Mouse (Mus musculus): ENCODE results near the gene Slc34a3. TPM values are rescaled to one million over a fixed set of nuclear protein-coding genes. Genes with fewer than 3 reads are reported as not detected.

Slc34a3 gene
- polyA plus RNA-seq, 2 experiments from 2014 or later, result not detected

GRCm38 (mm10) chr2:25193330-25193770, 40.8 kb downstream of the Slc34a3 start:
- ATAC-seq, result peak; percentile 74

GRCm38 (mm10) chr2:25187841-25188240, 46.3 kb downstream of the Slc34a3 start:
- ATAC-seq, result no peak

- no peak for ATAC-seq
Observed at GRCm38 (mm10) chr2:25186575-25186930, 47.6 kb downstream of the Slc34a3 start.

- ATAC-seq, result peak; percentile 46
Observed at GRCm38 (mm10) chr2:25185625-25186574, 48.3 kb downstream of the Slc34a3 start.

- ATAC-seq, result no peak
Observed at GRCm38 (mm10) chr2:25184496-25184895, 49.7 kb downstream of the Slc34a3 start.

GRCm38 (mm10) chr2:25183336-25183735, 50.8 kb downstream of the Slc34a3 start:
- no peak for ATAC-seq

GRCm38 (mm10) chr2:25182664-25183063, 51.5 kb downstream of the Slc34a3 start:
- no peak for ATAC-seq

GRCm38 (mm10) chr2:25181891-25182397, 52.2 kb downstream of the Slc34a3 start:
- no peak for ATAC-seq

- ATAC-seq, result peak; percentile 44
Observed at GRCm38 (mm10) chr2:25180973-25181890, 52.9 kb downstream of the Slc34a3 start.

GRCm38 (mm10) chr2:25180478-25180903, 53.7 kb downstream of the Slc34a3 start, which contains the start of gene Nrarp:
TSS of gene Nrarp (plus strand) at chr2:25180758.
- peak; percentile 83 for ATAC-seq

GRCm38 (mm10) chr2:25179566-25180217, 54.5 kb downstream of the Slc34a3 start:
- ATAC-seq, result no peak

Other genes starting within 250 kb of the Slc34a3 start
- gene Nsmf, start 180.0 kb downstream of the Slc34a3 start, polyA plus RNA-seq (2017; shearing (Covaris generic)), result 10 to 100 TPM in 1 of 2 experiments, 1 to 10 TPM in 1; 8.6 to 13.7 TPM
- under 1 TPM in 1 of 2 experiments, not detected in 1; 0.52 TPM for gene Entpd8, start 154.1 kb downstream of the Slc34a3 start, polyA plus RNA-seq (2017; shearing (Covaris generic))
- 1 to 10 TPM; 5.5 to 7.0 TPM for gene Noxa1, start 139.2 kb downstream of the Slc34a3 start, polyA plus RNA-seq (2017; shearing (Covaris generic))
- gene Nrarp, start 53.6 kb downstream of the Slc34a3 start, polyA plus RNA-seq (2017; shearing (Covaris generic)), result under 1 TPM in 1 of 2 experiments, not detected in 1; 0.28 TPM
- gene Tor4a, start 37.5 kb downstream of the Slc34a3 start, polyA plus RNA-seq (2017; shearing (Covaris generic)), result 10 to 100 TPM; 60.5 to 94.3 TPM
- 10 to 100 TPM; 48.2 to 55.8 TPM for gene Nelfb, start 22.9 kb downstream of the Slc34a3 start, polyA plus RNA-seq (2017; shearing (Covaris generic))
- gene Stpg3, start 19.7 kb downstream of the Slc34a3 start, polyA plus RNA-seq (2017; shearing (Covaris generic)), result not detected
- not detected for gene Fam166a, start 15.6 kb downstream of the Slc34a3 start, polyA plus RNA-seq (2017; shearing (Covaris generic))
- gene Tubb4b, start 9.7 kb downstream of the Slc34a3 start, polyA plus RNA-seq (2017; shearing (Covaris generic)), result 100 to 1,000 TPM in 1 of 2 experiments, 10 to 100 TPM in 1; 94.5 to 120 TPM
- not detected for gene Rnf224, start 2.4 kb upstream of the Slc34a3 start, polyA plus RNA-seq (2017; shearing (Covaris generic))
- gene Rnf208, start 7.9 kb upstream of the Slc34a3 start, polyA plus RNA-seq (2017; shearing (Covaris generic)), result under 1 TPM; 0.38 to 0.57 TPM
- gene Cysrt1, start 8.1 kb upstream of the Slc34a3 start, polyA plus RNA-seq (2017; shearing (Covaris generic)), result not detected
- 1 to 10 TPM; 5.9 to 7.1 TPM for gene AL732309.1, start 12.5 kb upstream of the Slc34a3 start, polyA plus RNA-seq (2017; shearing (Covaris generic))
- 10 to 100 TPM in 1 of 2 experiments, 1 to 10 TPM in 1; 9.5 to 10.4 TPM for gene Tmem203, start 21.1 kb upstream of the Slc34a3 start, polyA plus RNA-seq (2017; shearing (Covaris generic))
- gene Tprn, start 28.3 kb upstream of the Slc34a3 start, polyA plus RNA-seq (2017; shearing (Covaris generic)), result 1 to 10 TPM; 1.8 to 3.8 TPM
- gene Ssna1, start 38.1 kb upstream of the Slc34a3 start, polyA plus RNA-seq (2017; shearing (Covaris generic)), result 100 to 1,000 TPM; 124 to 131 TPM
- gene Anapc2, start 38.1 kb upstream of the Slc34a3 start, polyA plus RNA-seq (2017; shearing (Covaris generic)), result 10 to 100 TPM; 34.8 to 54.1 TPM
- gene Tmem210, start 53.8 kb upstream of the Slc34a3 start, polyA plus RNA-seq (2017; shearing (Covaris generic)), result not detected
- not detected for gene Lrrc26, start 55.6 kb upstream of the Slc34a3 start, polyA plus RNA-seq (2017; shearing (Covaris generic))
- not detected for gene Grin1, start 84.8 kb upstream of the Slc34a3 start, polyA plus RNA-seq (2017; shearing (Covaris generic))
- gene Man1b1, start 98.0 kb upstream of the Slc34a3 start, polyA plus RNA-seq (2017; shearing (Covaris generic)), result 10 to 100 TPM; 21.7 to 32.4 TPM
- gene Dpp7, start 122.0 kb upstream of the Slc34a3 start, polyA plus RNA-seq (2017; shearing (Covaris generic)), result 10 to 100 TPM; 15.5 to 24.6 TPM
- 10 to 100 TPM; 18.0 to 18.8 TPM for gene Uap1l1, start 131.3 kb upstream of the Slc34a3 start, polyA plus RNA-seq (2017; shearing (Covaris generic))
- gene Sapcd2, start 138.0 kb upstream of the Slc34a3 start, polyA plus RNA-seq (2017; shearing (Covaris generic)), result 1 to 10 TPM in 1 of 2 experiments, under 1 TPM in 1; 0.58 to 1.2 TPM
- not detected for gene Entpd2, start 161.5 kb upstream of the Slc34a3 start, polyA plus RNA-seq (2017; shearing (Covaris generic))
- gene Npdc1, start 165.0 kb upstream of the Slc34a3 start, polyA plus RNA-seq (2017; shearing (Covaris generic)), result 1 to 10 TPM; 1.4 to 2.3 TPM
- 10 to 100 TPM in 1 of 2 experiments, 1 to 10 TPM in 1; 4.0 to 11.7 TPM for gene Fut7, start 188.9 kb upstream of the Slc34a3 start, polyA plus RNA-seq (2017; shearing (Covaris generic))
- gene Abca2, start 194.3 kb upstream of the Slc34a3 start, polyA plus RNA-seq (2017; shearing (Covaris generic)), result 10 to 100 TPM; 31.9 to 45.3 TPM
- gene Clic3, start 222.5 kb upstream of the Slc34a3 start, polyA plus RNA-seq (2017; shearing (Covaris generic)), result 1 to 10 TPM; 1.2 to 2.2 TPM
- gene Paxx, start 226.7 kb upstream of the Slc34a3 start, polyA plus RNA-seq (2017; shearing (Covaris generic)), result 100 to 1,000 TPM in 1 of 2 experiments, 10 to 100 TPM in 1; 74.7 to 102 TPM
- gene Ptgds, start 235.7 kb upstream of the Slc34a3 start, polyA plus RNA-seq (2017; shearing (Covaris generic)), result not detected